Mouse (Mus musculus) CH12F3 (cell line): Measurements from ENCODE around the gene Amigo2.
"Not testable (repeated sequence)": the region's sequence is repeated elsewhere in the genome, so short reads cannot be mapped to it uniquely, and the experiment has no call there.

ENCODE experiments used
- in situ Hi-C: fragments of 300-500 bp; cut with MboI; formaldehyde crosslinking; loops from 2 replicates; pipeline ENCODE4 v1.14.3; 2020; ENCODE audit warnings: low sequenced_read_pairs

Gene Amigo2

DNA sequence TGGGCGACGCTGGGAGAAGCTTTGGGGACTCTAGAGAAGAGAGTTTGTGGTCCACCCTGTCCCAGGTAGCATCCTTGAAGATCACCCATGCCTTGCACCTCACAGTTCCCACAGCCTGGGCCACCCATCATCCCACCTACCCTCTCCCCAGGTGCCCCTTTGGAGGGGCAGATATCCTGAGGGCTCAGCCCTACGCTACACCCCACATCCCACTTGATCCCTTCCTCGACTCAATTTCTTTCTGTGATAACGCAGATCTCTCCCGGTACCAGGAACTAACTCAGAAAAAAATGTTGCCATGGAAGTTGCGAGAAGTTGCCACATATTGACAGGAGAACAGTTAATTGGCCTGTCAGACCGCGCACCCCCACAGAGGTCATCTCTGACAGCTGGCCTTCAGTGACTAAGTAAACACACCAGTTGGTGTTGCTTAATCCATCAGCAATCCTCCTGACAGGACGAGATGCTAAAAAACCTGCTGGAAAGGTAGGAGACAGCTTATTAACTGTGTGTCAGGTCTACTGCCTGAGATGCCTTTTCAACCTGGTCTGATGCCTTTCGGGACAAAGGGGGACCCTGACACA is 17.5 kb downstream of the Amigo2 start:
- in situ Hi-C loops: loop anchor here (25.0 kb wide), 1 partner anchor 358 kb away; no protein-coding TSS in a partner anchor

DNA sequence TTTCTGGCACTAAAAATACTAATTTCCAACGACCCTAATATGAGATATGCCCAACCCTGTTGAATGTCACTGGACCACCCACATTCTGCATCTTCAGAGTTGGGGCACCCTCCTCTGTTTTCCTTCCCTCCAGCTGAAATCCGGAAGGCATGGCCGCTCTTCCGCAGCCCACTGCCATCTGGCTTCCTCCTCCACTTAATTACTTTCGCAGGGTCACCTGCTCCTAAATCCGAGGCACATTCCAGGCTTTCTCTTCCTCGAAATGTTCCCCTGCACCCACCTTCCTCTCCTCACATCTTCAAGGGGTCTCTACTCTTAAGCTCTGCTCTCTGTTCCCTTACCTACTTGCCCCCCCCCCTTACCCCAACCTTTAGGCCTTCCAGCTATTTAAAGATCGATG is 23.1 kb downstream of the Amigo2 start:
- in situ Hi-C loops: no loop called here

DNA sequence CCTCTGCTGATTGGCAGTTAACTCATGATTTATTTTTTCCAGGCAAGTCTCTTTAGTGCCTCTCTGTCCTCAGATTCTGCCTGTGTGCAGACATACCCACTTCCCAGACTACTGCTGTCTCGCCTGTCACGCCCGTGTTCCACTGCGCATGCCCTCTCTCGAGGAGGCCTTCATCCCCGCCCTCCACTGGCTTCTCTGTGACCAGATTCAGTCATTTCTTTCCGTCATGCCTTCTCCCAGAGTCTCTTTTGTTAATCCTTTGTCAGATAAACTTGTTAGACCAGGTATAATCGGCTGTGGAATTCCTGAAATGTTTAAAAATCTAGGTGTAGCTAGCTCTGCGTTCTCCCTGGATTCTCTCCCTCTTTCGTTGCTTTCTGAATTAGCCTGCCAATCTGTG is 23.7 kb downstream of the Amigo2 start:
- in situ Hi-C loops: no loop called here

DNA sequence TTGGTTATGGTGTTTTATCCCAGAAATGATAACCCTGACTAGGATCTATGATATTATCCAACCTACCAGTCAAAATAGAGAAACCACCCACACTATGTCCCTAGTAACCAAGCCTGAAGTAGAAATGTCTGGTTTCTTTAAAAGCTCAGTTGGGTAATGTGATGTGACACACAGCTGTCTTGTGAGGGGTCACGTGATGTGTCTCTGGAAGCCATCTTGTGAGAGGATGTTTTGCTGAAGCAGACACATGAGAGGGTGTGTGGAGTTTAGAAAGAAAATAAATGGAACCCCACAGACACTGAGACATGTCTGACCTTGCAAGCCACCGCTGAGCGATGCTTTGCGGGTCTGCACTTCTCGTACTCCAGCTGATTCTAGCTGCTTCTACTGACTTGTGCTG is 30.2 kb downstream of the Amigo2 start:
- in situ Hi-C loops: no loop called here

DNA sequence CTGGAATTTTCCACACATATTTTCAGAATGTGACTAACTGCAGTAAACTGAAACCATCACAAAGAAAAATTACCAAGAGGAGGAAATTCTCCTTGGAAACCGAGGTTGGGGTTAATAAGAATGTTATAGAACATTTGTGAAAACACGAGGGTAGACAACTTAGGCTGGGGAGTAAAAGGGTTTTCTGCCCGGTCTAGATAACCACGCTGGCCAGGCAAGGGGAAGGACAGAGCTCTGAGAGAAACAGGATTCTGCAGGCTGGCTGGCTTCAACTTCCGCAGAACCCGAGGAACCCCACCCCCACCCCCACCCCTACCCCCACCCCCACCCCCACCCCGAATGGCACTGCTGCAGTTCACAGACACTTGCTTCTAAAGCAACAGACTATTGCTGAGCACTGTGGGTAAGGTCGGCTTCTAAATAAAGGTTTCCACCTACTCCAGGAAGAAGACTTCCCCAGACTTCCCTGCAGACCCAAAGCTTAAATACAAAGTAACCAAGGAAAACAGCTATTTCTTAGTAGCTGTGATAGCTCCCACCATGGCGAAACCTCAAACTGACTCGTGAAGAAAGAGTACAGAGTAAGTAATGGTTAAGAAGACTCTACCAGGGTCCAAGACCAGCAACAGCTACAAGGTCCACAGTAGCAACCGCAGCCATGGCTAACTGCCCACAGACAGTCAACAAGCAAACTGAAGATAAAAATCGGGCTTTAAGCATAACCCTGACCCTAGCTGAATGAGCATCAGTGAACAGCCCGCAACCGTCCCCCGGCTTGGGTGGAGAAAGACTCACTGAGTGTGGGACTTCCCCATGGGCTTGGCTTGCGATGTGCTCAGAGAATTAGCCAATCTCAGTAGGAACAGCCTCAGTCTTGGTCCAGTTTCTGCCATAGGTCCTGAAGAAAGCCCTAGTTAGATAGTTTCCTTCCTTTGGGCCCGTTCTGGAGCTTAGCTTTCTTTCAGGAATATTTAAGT is 34.3 kb downstream of the Amigo2 start:
- in situ Hi-C loops: no loop called here

DNA sequence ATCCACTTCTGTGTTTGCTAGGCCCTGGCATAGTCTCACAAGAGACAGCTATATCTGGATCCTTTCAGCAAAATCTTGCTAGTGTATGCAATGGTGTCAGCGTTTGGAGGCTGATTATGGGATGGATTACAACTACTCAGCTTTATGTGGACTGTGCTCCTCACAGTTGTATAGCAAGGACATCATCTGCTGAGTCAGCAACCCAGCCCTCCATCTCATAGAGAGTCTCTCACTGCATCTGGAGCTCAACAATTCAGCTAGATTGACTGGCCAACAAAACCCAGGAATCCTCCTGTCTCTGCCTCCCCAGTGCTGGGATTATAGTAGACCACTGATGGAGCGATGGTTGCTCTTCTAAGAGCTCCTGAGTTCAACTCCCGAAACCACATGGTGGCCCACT is 37.3 kb downstream of the Amigo2 start:
- in situ Hi-C loops: not testable (repeated sequence)

DNA sequence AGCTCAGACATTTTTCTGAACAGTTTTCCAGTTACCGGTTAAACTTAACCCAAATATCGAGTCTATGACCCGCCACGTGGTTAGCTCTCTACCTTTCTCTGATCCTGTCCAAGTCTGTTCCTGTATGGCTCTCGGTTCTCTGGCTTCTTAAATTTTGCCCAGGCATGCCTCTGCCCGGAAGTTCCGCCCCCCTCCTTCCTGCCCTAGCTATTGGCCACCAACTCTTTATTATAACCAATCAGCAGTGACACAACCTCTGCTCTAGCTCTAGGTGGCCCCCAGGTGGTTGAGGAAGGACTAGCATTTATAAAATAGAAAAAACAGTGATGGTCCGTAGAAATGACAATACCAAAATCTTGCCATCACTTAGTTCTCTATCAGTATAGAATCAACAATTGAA is 40.6 kb downstream of the Amigo2 start:
- in situ Hi-C loops: no loop called here

DNA sequence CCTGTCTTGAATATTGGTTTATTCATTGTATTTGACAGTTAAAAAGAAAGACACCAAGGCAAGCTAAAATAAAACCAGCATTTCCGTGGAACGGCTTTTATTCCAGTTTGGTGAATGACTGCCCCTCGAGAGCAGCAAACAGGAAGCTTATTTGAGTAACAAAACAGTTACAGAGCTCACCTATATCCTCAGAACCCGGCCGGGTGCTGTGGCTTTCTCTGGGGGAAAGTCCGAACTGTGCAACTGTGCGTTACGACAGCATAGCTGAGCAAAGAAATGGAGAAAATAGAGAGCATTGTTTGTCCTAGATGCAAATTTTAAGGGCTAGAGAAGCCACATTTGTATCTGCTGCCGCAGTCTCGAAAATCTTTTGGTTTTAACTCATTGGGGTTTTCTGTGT is 41.3 kb downstream of the Amigo2 start:
- in situ Hi-C loops: no loop called here

DNA sequence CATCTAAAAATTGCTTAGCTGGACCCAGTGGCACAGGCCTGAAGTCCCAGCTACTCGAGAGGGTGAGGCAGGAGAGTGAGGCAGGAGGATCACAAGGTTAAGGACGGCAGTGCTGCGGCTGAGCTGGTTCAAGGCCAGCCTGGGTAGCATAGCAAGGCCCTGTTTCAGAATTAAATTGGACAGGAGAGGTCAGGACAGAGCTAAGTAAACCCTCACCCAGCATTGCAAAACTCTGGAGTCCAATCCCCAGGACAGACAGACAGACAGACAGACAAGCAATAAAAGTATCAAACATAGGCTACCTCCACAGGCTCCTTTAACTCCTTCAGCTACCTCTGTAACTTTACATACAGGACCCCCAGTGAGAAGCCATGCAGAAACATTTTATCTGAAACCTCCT is 42.2 kb downstream of the Amigo2 start:
- in situ Hi-C loops: no loop called here

DNA sequence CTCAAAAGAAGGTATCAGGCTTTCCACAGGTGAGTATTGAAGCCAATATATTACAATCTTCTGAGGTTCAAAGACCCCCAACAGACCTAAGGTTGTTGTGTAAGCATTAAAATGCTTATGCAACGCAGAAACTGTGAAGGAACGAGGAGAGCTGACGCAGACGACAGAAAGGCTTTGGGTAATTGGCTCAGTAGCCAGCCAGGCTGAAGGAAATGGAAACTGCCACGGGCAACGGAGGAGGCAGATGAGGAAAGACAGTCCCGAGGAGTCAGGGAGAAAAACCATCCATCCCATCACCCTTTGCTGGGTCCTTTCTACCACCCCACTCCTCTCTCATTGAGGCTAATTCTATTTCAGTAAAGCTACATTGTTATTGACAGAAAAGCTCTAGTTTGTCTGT is 50.4 kb downstream of the Amigo2 start:
- in situ Hi-C loops: loop anchor here (10.0 kb wide), 1 partner anchor 468 kb away; no protein-coding TSS in a partner anchor

DNA sequence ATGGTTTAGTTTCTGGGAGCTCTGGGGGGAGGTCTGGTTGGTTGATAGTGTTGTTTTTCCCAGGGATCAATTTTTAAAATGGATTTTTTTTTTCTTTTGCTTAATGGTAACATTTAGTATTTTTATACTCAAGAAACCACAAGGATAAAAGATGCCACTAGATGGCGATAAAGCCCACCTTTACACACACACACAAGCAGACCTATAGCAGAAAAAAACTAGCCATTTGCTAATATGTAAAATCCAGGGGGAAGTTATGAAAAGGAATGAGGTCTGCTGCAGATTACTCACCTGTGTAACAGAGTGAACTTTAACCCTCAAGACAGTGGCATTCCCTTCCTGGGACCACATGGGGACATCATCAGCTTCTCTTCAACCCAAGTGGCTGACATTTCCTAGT is 51.5 kb downstream of the Amigo2 start:
- in situ Hi-C loops: loop anchor here (10.0 kb wide), 1 partner anchor 469 kb away; no protein-coding TSS in a partner anchor
